Mouse (Mus musculus): ENCODE measurements around the gene Nabp2. TPM values are rescaled to one million over a fixed set of nuclear protein-coding genes. Genes with fewer than 3 reads are reported as not detected.

The Nabp2 gene
- total RNA-seq, 2 experiments from 2014 or later = 81.2 to 85.5 TPM

GRCm38 (mm10) chr10:128390366-128390765 is 20.9 kb downstream of the Nabp2 start:
- no peak for DNase-seq (ENCODE audit: low spot score in 2 of 2)

GRCm38 (mm10) chr10:128389570-128389969 is 21.7 kb downstream of the Nabp2 start:
- no peak for DNase-seq (ENCODE audit: low spot score in 2 of 2)

DNA sequence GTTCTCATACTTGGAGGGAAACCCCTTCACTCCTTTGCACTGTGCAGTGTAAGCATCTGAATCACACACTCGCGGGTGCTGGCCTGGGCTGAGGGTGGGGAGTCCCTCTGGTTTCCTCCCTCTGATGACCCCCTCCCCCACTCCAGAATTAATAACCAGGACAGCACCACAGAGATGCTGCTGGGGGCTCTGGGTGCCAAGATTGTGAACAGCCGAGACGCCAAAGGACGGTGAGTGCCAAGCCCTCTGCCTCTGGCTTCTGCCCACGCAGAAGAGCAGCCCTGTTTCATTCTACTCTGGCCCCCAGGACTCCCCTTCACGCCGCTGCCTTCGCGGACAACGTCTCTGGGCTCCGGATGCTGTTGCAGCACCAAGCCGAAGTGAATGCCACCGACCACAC is 22.4 kb downstream of the Nabp2 start:
- DNase-seq (ENCODE audit: low spot score in 2 of 2) = no peak

- no peak for DNase-seq (ENCODE audit: low spot score in 2 of 2)
Measured at GRCm38 (mm10) chr10:128385902-128386301, 25.4 kb downstream of the Nabp2 start.

GRCm38 (mm10) chr10:128382482-128382881 is 28.8 kb downstream of the Nabp2 start:
- no peak for DNase-seq (ENCODE audit: low spot score in 2 of 2)

DNA sequence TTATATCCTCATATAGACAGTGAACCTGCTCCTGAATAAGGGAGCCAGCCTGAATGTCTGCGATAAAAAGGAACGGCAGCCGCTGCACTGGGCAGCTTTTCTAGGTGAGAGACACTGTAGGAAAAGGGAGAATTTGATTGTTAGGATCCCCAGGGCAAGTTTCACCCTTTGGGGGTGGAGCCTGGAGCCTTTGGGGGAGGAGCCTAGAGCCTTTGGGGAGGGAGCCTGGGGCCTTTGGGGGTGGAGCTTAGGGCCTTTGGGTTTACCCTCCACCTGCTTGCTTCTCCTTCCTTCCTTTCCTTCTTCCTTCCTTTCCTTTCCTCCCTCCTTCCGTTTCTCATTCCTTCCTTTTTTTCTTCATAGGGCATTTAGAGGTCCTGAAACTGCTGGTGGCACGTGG is 30.7 kb downstream of the Nabp2 start:
- DNase-seq (ENCODE audit: low spot score in 2 of 2) = no peak

GRCm38 (mm10) chr10:128379260-128379659 is 32.0 kb downstream of the Nabp2 start:
- no peak for DNase-seq (ENCODE audit: low spot score in 2 of 2)

DNA sequence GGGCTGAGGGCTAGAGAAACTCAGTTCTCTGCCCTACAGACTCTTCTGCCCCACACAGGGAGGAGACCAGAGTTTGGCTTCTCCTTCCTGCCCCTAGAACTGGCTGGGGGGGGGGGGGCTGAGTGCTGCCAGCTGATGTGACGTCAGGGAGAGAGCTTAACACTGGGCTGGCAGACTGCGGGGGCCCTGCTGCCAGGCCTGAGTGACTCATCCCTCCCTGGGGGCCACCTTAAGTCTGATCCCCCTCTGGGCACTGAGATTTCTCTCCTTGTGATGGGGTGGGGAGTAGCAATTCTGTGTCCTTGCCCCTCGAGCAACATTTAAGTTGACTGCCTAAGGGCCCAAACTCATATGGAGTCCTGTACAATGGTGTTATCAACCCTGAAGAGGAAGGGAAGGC is 32.8 kb downstream of the Nabp2 start:
- DNase-seq (ENCODE audit: low spot score in 2 of 2) = no peak

DNA sequence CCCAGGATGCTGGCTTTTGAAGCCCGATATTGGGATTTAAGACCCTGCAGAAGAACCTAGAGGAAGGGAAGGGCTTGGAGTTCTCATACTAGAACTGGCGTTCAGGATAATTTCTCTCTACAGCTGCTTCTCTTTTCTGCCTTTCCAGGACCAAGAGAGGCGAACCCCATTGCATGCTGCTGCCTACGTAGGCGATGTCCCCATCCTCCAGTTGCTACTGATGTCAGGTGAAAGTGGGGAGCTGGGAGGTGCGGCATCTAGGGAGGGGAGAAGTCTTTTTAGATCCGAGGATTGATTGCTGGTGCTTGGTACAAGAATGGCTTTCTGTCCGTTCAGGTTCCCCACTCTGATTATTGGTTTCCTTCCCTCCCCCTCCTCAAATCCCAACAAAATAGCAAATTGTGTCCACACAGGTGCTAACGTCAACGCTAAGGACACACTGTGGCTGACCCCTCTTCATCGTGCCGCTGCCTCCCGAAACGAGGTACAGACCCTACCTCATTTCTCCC is 33.3 kb downstream of the Nabp2 start:
- DNase-seq (ENCODE audit: low spot score in 2 of 2) = no peak

DNA sequence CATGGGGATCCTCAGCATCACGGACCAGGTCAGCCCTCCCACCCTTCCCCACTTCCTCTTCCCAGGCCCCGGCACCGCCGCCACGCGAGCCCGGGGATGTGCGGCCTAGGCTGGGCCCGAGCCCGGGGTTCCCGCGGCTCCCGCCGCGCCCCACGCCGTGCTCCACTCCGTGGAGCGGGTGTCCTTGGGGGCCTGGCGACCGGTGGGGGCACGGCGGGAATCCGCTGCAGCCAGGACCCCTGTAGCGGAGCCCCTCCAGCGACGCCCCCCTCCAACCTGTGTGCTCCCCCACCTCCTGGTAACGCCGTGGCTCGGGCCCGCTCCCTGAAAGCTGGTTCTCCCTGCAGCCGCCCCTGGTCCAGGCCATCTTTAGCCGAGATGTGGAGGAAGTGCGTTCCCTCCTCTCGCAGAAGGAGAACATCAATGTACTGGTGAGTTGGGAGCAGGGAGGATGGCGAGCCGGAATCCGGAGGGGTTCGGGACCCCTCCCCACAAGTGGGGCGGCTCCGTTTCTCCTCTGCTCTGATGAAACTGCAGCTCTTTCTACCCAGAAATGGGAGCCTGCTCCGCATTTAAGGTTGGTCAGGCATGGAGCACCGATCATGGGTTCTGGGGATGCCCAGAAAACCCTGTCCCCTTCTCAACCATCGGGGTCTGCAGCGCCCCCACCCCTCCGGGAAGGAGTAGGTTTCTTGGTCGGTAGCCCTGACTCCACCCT is 33.9 kb downstream of the Nabp2 start:
- DNase-seq (ENCODE audit: low spot score in 2 of 2) = peak in 1 of 2 experiments; percentile 31

GRCm38 (mm10) chr10:128376455-128377211 is 34.7 kb downstream of the Nabp2 start, which contains the start of gene Ankrd52:
TSS of gene Ankrd52 (plus strand) at chr10:128377115.
- peak; percentile 76 to 88 for DNase-seq (ENCODE audit: low spot score in 2 of 2)

DNA sequence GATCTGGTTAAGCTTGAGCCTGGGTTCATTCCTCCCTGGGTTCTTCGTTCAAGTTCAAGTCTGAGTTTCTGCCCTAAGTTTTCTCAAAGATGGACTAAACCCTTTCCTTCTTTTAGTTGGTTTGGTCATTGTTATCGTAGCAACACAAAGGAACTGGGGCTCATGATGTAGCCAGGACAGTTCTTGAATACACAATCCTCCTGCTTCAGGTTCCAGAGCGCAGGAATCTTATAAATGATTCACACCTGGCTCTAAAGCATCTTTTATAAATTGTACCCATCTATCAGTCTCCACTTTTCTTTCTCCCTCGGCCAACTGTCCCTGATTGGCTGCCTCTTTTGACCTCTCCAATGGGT is 35.2 kb downstream of the Nabp2 start:
- no peak for DNase-seq (ENCODE audit: low spot score in 2 of 2)

GRCm38 (mm10) chr10:128374393-128374792 is 36.9 kb downstream of the Nabp2 start:
- no peak for DNase-seq (ENCODE audit: low spot score in 2 of 2)

DNA sequence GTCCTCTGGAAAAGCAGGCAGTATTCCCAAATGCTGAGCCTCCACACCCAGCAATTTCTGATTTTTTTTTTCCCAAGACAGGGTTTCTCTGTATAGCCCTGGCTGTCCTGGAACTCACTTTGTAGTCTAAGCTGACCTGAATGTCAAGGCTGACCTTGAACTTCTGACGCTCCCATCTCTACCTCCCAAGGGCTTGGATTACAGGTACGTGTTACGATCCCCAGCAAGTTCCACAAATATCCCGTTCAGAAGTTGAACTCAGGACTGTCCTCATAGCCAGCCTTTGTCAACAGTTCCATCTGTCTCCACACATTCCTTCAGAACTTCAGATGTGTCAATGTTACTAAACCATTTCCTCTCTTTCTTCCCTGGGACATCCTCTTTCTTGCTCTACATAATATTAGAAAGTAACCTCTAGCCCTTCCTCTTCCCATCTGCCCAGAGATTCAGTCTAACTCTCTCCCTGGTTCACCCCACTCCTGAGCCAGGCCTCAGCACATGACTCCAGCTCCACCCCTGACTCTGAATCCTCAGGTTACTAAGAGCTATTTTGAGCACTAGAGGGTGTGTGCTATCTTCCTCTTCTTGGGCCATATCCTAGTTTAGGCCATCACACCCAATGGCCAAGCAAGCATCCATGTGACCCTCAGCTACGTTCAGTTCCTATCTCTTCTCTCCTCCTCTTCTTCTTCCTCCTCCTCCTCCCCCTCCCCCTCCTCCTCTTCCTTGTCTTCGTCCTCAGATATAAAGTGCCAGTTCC is 38.1 kb downstream of the Nabp2 start:
- no peak for DNase-seq (ENCODE audit: low spot score in 2 of 2)

DNA sequence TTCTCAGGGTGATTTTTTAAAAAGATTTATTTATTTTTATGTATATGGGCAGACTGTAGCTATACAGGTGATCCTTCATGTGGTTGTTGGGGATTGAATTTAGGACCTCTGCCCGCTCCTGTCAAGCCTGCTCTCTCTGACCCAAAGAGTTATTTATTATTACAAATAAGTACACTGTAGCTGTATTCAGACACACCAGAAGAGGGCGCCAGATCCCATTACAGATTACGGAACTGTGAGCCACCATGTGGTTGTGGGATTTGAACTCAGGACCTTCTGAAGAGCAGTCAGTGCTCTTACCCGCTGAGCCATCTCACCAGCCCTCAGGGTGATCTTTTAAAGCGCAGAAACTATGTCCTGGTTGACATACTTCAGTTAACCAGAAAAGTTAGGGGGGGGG is 39.1 kb downstream of the Nabp2 start:
- DNase-seq (ENCODE audit: low spot score in 2 of 2) = no peak

GRCm38 (mm10) chr10:128370601-128371000 is 40.7 kb downstream of the Nabp2 start:
- DNase-seq (ENCODE audit: low spot score in 2 of 2) = no peak

DNA sequence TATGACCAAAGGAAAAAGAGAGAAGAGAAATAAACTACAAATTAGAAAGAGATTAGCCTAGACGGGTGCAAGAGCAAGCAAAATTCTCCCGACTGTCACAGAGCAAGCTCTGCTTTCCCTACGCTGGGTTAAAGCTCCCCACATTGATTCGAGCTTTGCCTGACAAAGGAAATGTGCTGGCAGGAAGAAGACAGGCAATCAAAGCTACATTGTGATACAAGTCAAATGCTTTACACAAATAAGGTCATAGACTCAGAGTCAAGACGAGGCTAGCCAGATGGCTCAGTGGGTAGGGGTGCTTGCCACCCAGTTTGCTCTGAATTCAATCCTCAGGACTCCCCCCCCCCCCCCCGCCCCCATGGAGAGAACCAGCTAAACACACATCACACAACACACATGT is 41.3 kb downstream of the Nabp2 start:
- DNase-seq (ENCODE audit: low spot score in 2 of 2) = no peak

- DNase-seq (ENCODE audit: low spot score in 2 of 2) = no peak
Measured at GRCm38 (mm10) chr10:128369599-128369998, 41.7 kb downstream of the Nabp2 start.

DNA sequence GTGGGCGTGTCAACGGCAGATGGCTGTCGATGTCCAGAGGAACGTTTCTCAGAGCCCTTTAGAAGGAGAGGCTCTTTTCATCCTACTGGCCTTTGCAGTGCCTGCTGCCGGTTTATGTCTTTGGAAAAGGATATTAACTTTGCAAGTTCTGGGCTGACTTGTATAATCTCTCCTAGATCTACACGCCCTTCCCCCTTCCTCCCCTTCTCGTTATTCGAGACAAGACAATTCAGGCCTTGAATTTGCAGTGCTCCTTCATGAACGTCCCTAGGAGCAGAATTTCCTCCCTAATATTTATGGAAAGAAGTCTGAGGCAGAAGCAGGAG is 42.1 kb downstream of the Nabp2 start:
- DNase-seq (ENCODE audit: low spot score in 2 of 2) = no peak

- peak; percentile 86 to 94 for DNase-seq (ENCODE audit: low spot score in 2 of 2)
Measured at GRCm38 (mm10) chr10:128368402-128369217, 42.7 kb downstream of the Nabp2 start, which contains the start of gene Coq10a. TSS of gene Coq10a (minus strand) at chr10:128368997.

- DNase-seq (ENCODE audit: low spot score in 2 of 2) = no peak
Measured at GRCm38 (mm10) chr10:128367899-128368401, 43.3 kb downstream of the Nabp2 start.
